Mouse (Mus musculus): ENCODE results near the gene Nat9. TPM values are rescaled to one million over a fixed set of nuclear protein-coding genes. Genes with fewer than 3 reads are reported as not detected.

The Nat9 gene
- polyA plus RNA-seq (2015; fragmentation: Nextera tagmentation; extraction: Ambion mirVana): 23.6 and 27.3 TPM in 2 replicates

DNA sequence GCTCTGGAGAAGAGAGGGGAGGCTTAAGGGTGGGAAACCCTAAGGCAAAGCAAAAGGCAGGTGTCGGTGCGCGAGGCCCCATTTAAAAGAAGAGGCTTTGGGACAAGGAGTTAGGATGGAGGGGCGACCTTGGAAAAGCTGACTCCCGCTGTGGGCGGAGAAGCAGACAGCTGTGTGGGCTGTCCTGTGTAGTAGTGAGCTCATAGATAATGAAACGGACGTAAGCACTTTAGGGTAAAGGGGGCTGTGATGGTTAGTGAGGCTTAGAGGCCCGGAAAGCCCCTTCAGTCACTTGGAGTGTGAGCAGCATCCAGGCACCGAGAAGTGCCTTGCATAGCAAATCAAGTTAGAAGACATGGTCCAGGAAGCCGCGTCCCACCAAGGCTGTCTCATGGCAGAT is at the start of gene Nat9:
Gene Nat9, minus strand, starts transcription at position 167 of the 400 bp plus-strand sequence.
- WGBS: 12% methylated on average over 12 of the region's 12 CpGs

GRCm38 (mm10) chr11:115236570-115236969 is 48.9 kb upstream of the Nat9 start:
- Histone ChIP-seq H3K4me3 (no peak overlapping the region), H3K9me3 (no peaks in the 10 kb centered on the region), H3K4me1 (peaks cover 16% of the 10 kb centered on the region), H3K9ac (no peak overlapping the region), H3K27ac (no peak overlapping the region), H3K4me2 (no peak overlapping the region), H3K27me3 (peaks cover 8% of the 10 kb centered on the region; the same call in 1 of the 2 replicates), H3K36me3 (0 out of 2 replicates have a peak, but pooled peaks cover 10% of the 10 kb centered on the region)
- whole genome bisulfite sequencing: 18% methylated on average over 5 of the region's 5 CpGs
- no peak for ATAC-seq (ENCODE audit: insufficient number of reproducible peaks, low FRiP score, low TSS enrichment, low read depth)

More for the DNA sequence above, at the start of gene Nat9:
- Histone ChIP-seq H3K9ac (peak within 1 kb of the TSS; percentile 63), H3K4me3 (peak within 1 kb of the TSS; percentile 60), H3K9me3 (no peaks in the 10 kb centered on the region), H3K4me1 (peaks cover 18% of the 10 kb centered on the region), H3K4me2 (peak within 1 kb of the TSS; percentile 73), H3K27me3 (no peaks in the 10 kb centered on the region), H3K36me3 (peaks cover 23% of the 10 kb centered on the region; the same call in 1 of the 2 replicates), H3K27ac (peak within 1 kb of the TSS; percentile 86)
- no peak for ATAC-seq (ENCODE audit: insufficient number of reproducible peaks, low FRiP score, low TSS enrichment, low read depth)

- no peak overlapping the region for H3K27ac ChIP-seq
- ATAC-seq (ENCODE audit: insufficient number of reproducible peaks, low FRiP score, low TSS enrichment, low read depth): no peak; the same call in 1 of the 2 replicates
- 76% methylated on average over 15 of the region's 15 CpGs for WGBS
- H3K9ac ChIP-seq: no peak overlapping the region
- 0 out of 2 replicates have a peak, but pooled peaks cover 12% of the 10 kb centered on the region for H3K36me3 ChIP-seq
- H3K9me3 ChIP-seq: no peaks in the 10 kb centered on the region
- no peak overlapping the region for H3K4me2 ChIP-seq
- H3K4me3 ChIP-seq: no peak overlapping the region
- peaks cover 20% of the 10 kb centered on the region for H3K4me1 ChIP-seq
- H3K27me3 ChIP-seq: peaks cover 8% of the 10 kb centered on the region; the same call in 1 of the 2 replicates
These were observed 46.8 kb upstream of the Nat9 start for GRCm38 (mm10) chr11:115234320-115235044.

GRCm38 (mm10) chr11:115233526-115234290 is 46.0 kb upstream of the Nat9 start:
- Histone ChIP-seq H3K9ac (no peak overlapping the region), H3K36me3 (0 out of 2 replicates have a peak, but pooled peaks cover 9% of the 10 kb centered on the region), H3K4me2 (no peak overlapping the region), H3K9me3 (no peaks in the 10 kb centered on the region), H3K27ac (no peak overlapping the region), H3K4me1 (peaks cover 20% of the 10 kb centered on the region), H3K27me3 (peaks cover 8% of the 10 kb centered on the region; the same call in 1 of the 2 replicates), H3K4me3 (no peak overlapping the region)
- 61% methylated on average over 20 of the region's 20 CpGs for WGBS
- ATAC-seq (ENCODE audit: insufficient number of reproducible peaks, low FRiP score, low TSS enrichment, low read depth): no peak

GRCm38 (mm10) chr11:115232889-115233288 is 45.2 kb upstream of the Nat9 start:
- Histone ChIP-seq H3K27ac (no peak overlapping the region), H3K4me2 (no peak overlapping the region), H3K36me3 (0 out of 2 replicates have a peak, but pooled peaks cover 9% of the 10 kb centered on the region), H3K9me3 (no peaks in the 10 kb centered on the region), H3K4me1 (peaks cover 20% of the 10 kb centered on the region), H3K4me3 (no peak overlapping the region), H3K9ac (no peak overlapping the region), H3K27me3 (peaks cover 8% of the 10 kb centered on the region; the same call in 1 of the 2 replicates)
- no peak for ATAC-seq (ENCODE audit: insufficient number of reproducible peaks, low FRiP score, low TSS enrichment, low read depth)
- 81% methylated on average over 5 of the region's 5 CpGs for WGBS

DNA sequence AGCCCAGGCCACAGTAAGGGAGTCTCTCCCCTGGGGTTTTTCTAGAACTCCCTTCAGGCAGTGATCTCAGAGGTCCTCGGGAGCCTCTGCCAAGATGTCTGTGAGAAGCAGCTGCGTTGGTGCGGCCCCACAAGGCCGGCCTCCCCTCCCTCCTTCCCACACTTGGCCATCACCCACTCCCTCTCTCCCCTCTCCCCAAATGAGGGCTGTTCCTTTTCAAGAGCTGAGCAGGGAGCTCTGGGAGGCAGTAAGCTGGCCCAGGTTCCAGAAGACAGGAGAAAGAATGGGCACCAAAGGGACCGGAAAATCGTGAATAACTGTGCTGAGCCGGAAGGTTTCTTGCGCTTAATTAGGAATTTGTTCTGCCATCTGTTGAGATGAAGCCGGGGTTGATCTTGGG is 44.3 kb upstream of the Nat9 start:
- no peak for ATAC-seq (ENCODE audit: insufficient number of reproducible peaks, low FRiP score, low TSS enrichment, low read depth)
- 55% methylated on average over 9 of the region's 9 CpGs for WGBS
- Histone ChIP-seq H3K27ac (no peak overlapping the region), H3K4me1 (peaks cover 23% of the 10 kb centered on the region), H3K9me3 (no peaks in the 10 kb centered on the region), H3K4me3 (no peak overlapping the region), H3K9ac (no peak overlapping the region), H3K27me3 (peaks cover 8% of the 10 kb centered on the region; the same call in 1 of the 2 replicates), H3K36me3 (0 out of 2 replicates have a peak, but pooled peaks cover 9% of the 10 kb centered on the region), H3K4me2 (no peak overlapping the region)

- 47% methylated on average over 14 of the region's 14 CpGs for WGBS
- H3K4me2 ChIP-seq: no peak overlapping the region; the same call in 1 of the 2 replicates
- H3K4me3 ChIP-seq: no peak overlapping the region
- ATAC-seq (ENCODE audit: insufficient number of reproducible peaks, low FRiP score, low TSS enrichment, low read depth): no peak
- no peak overlapping the region for H3K27ac ChIP-seq
- H3K9me3 ChIP-seq: no peaks in the 10 kb centered on the region
- peaks cover 26% of the 10 kb centered on the region for H3K4me1 ChIP-seq
- peaks cover 8% of the 10 kb centered on the region; the same call in 1 of the 2 replicates for H3K27me3 ChIP-seq
- 0 out of 2 replicates have a peak, but pooled peaks cover 9% of the 10 kb centered on the region for H3K36me3 ChIP-seq
- H3K9ac ChIP-seq: no peak overlapping the region
These were observed 43.7 kb upstream of the Nat9 start for GRCm38 (mm10) chr11:115231168-115231915.

DNA sequence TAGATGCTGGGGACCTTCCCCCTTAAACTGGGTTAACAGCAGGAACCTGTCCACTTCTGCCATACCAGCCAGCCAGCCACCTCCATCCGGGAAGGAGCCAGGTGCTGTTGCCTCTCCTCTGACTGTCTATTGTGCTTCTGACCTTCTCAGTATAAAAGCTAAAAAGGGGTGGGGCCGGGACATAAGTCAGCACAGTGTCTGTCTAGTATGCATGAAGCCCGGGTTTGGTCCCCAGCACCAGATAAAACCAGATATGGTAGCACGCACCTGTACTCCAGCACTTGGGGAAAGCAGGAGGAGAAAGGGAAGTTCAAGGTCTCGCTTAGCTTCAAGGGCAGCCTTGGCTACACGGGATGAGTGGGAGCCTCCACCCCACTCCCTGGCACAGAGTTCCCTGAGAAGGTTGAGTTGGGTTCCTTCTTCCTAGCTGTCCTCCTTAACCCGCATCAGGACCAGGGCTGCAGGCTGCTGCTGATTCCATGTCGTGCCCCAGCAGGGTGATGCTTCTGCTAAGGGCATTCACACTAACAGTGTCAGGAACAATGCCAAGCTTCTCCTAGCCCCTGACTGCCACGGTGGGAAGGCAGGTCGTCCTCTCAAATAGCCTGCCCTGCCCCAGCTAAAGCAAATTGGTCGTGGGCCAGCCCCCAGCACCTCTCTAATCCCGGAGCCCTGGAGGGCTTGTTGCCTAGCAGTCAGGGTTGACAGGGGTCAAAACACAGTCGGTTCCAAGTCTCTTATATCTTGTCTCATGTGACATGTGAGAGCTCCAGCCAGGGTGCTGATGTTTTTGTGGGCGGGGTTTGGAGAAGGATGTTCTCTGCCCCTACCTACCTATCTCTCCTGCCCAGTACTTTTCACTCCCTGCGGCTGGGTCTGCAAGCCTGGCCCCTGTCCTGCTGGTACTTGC is 41.6 kb upstream of the Nat9 start:
- no peak overlapping the region for H3K27ac ChIP-seq
- WGBS: 48% methylated on average over 15 of the region's 15 CpGs
- H3K4me1 ChIP-seq: peaks cover 24% of the 10 kb centered on the region
- no peak overlapping the region for H3K4me2 ChIP-seq
- no peaks in the 10 kb centered on the region for H3K9me3 ChIP-seq
- H3K27me3 ChIP-seq: peaks cover 8% of the 10 kb centered on the region; the same call in 1 of the 2 replicates
- H3K9ac ChIP-seq: no peak overlapping the region
- no peak for ATAC-seq (ENCODE audit: insufficient number of reproducible peaks, low FRiP score, low TSS enrichment, low read depth)
- H3K4me3 ChIP-seq: no peak overlapping the region
- 0 out of 2 replicates have a peak, but pooled peaks cover 7% of the 10 kb centered on the region for H3K36me3 ChIP-seq

DNA sequence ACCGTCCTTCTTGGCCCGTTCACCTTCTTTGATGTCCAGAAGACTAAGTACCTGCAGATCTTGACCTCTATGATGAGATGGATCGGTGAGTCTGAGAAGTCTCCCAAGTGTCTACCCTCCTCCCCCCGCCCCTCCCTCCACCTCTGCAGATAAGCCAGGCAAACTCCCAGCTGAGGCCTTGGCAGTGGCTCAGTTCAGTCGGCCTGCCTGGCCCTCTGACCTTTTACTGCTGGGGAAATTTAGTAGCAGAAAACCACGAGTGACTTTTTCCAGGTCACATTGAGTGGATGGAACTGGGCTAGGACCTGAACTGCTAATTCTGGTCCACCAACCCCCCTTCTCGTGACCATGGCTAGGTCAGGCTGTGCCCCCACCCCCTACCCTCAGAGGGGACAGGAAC is 40.8 kb upstream of the Nat9 start:
- 58% methylated on average over 7 of the region's 7 CpGs for WGBS
- no peak overlapping the region for H3K27ac ChIP-seq
- peaks cover 4% of the 10 kb centered on the region; the same call in 1 of the 2 replicates for H3K27me3 ChIP-seq
- H3K36me3 ChIP-seq: 0 out of 2 replicates have a peak, but pooled peaks cover 5% of the 10 kb centered on the region
- H3K9me3 ChIP-seq: no peaks in the 10 kb centered on the region
- H3K4me3 ChIP-seq: no peak overlapping the region
- no peak for ATAC-seq (ENCODE audit: insufficient number of reproducible peaks, low FRiP score, low TSS enrichment, low read depth)
- H3K4me2 ChIP-seq: no peak overlapping the region
- peaks cover 22% of the 10 kb centered on the region for H3K4me1 ChIP-seq
- H3K9ac ChIP-seq: no peak overlapping the region

GRCm38 (mm10) chr11:115227640-115228039 is 40.0 kb upstream of the Nat9 start:
- H3K27me3 ChIP-seq: peaks cover under 1% of the 10 kb centered on the region; the same call in 1 of the 2 replicates
- H3K9ac ChIP-seq: no peak overlapping the region
- ATAC-seq (ENCODE audit: insufficient number of reproducible peaks, low FRiP score, low TSS enrichment, low read depth): no peak
- no peak overlapping the region for H3K4me3 ChIP-seq
- H3K4me1 ChIP-seq: peaks cover 26% of the 10 kb centered on the region; the same call in 1 of the 2 replicates
- H3K9me3 ChIP-seq: no peaks in the 10 kb centered on the region
- H3K4me2 ChIP-seq: no peak overlapping the region
- WGBS: 44% methylated on average over 12 of the region's 12 CpGs
- H3K36me3 ChIP-seq: 0 out of 2 replicates have a peak, but pooled peaks cover 5% of the 10 kb centered on the region
- H3K27ac ChIP-seq: no peak overlapping the region
